Mouse (Mus musculus) kidney, postnatal 14 days (tissue): ENCODE results near the gene Ereg.

Source experiments
- DNase-seq: peaks from one replicate; pipeline ENCODE4 v3.0.0; 2022; ENCODE audit warnings: mixed read lengths

Gene Ereg

GRCm38 (mm10) chr5:91113967-91114366, 39.5 kb downstream of the Ereg start:
- DNase-seq: no peak

GRCm38 (mm10) chr5:91114574-91114973, 40.2 kb downstream of the Ereg start:
- no peak for DNase-seq

GRCm38 (mm10) chr5:91118618-91119017, 44.2 kb downstream of the Ereg start:
- DNase-seq: no peak

GRCm38 (mm10) chr5:91123404-91123803, 49.0 kb downstream of the Ereg start:
- DNase-seq: no peak

- no peak for DNase-seq
Measured at GRCm38 (mm10) chr5:91124140-91124539, 49.7 kb downstream of the Ereg start.

GRCm38 (mm10) chr5:91126623-91127022, 52.2 kb downstream of the Ereg start:
- no peak for DNase-seq

DNA sequence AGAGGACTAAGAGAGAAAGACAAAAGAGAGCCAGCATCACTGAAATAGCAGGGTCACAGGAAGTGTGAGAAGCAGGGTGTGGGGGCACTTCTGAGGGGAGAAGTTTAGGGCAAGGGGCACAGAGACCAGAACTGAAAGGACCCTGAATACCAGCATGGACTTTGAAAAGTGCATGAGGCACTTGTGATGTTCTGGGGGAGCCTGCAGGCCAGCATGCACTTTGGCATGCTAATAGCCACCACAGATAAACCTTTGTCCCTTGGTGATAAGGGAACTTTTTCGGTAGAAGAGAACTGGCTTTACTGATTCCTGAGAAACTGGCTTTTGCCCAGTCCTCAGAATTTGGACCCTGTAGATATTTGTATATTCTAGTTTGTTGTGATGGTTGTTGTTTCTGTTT, 60.5 kb downstream of the Ereg start:
- no peak for DNase-seq

DNA sequence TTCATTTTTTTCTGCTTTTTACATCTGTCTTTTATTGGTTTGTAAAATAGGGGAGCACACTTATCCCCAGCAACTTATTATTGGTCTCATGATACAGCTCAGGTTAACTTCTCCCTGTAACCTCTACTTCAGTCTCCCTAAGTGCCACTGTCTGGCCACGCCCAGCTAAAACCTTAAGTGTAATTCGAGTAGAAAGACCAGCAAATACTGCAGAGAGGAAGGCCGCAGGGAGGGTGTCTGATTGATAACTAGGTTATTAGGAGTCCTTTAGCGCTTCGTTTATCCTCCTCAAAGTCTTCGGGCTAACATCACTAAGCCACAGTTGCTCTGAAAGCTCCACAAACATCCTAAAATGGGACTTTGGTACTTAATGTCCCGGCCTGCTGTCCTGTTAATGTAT, 64.5 kb downstream of the Ereg start:
- DNase-seq: no peak

DNA sequence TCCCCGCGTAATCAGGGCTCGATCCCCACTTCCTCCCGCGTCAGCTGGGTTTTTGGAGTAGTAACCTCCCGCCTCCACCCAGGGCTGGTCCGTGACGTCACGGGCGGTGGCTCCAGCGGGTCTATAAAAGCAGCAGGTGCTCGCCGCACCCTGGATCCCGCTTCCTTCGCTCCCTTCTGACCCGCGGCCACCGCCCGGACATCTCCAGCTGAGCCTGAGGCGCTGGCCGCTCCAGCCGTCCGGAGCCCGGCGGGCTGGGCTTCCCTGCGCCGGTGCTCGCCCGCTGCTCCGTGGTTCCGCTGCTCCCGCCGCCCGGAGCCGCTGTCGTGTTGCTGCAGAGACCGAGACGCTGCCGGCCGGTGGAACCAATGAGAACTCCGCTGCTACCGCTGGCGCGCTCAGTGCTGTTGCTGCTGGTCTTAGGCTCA, 65.0 kb downstream of the Ereg start, which contains the start of gene Areg:
TSS of gene Areg (plus strand) at position 154 of the 428 bp plus-strand sequence.
- DNase-seq: peak; percentile 57

DNA sequence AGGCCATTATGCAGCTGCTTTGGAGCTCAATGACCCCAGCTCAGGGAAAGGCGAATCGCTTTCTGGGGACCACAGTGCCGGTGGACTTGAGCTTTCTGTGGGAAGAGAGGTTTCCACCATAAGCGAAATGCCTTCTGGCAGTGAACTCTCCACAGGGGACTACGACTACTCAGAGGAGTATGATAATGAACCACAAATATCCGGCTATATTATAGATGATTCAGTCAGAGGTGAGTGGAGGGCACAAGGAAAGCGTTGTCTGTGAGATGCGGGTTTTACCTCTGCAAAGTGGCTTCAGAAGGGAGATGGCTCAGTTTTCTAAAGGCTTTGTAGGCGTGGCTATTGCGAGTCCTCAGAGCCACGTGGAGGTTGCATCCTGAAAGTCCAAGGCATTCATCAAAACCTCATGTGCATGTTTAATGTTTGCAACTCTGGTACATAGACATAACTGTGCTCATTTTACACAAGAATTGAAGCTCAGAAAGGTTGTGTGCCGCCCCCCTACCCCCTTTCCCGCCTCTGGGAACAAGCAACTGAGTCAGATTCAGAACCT, 66.5 kb downstream of the Ereg start:
- DNase-seq: no peak
